Comparison of ENCODE assay signal across 11 mouse cellular contexts in the genomic region with DNA sequence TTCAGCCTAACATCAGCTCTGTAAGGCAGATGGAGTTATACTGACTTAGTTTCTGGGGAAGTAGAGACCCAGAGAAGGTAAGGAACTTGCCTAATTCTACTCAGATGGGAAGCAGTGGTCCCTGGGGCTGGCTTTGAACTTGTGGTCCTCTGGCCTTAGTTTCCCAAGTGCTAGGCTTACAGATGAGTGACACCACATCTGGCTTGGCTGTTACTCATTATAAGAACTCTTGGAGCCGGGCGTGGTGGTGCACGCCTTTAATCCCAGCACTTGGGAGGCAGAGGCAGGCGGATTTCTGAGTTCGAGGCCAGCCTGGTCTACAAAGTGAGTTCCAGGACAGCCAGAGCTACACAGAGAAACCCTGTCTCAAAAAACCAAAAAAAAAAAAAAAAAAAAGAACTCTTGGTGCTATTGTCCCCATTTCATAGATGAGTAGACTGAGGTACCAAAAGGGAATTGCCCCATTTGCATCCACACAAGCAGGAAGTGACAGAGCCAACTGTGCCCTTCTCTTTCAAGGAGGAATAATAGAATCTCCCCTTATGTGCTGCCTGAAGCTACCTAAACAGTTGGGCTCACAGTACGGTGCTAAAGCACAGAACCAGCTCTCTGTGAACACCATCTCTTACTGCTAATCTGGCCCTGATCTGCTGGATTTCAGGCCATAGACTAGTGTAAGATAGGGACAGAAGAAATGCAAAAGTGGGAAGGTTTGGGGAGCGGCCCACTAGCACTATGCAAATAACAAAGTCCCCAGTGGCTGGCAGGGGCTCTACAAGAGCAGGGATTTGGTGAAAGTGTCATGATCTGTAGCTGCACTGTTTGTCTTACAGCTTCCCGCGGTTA. TPM values are rescaled to one million over a fixed set of nuclear protein-coding genes. Genes with fewer than 3 reads are reported as not detected.
A peak's percentile ranks its signal among the peaks of the same experiment; 100 is the strongest.
DNase-seq lines count a peak whose midpoint lies in the region; ATAC-seq and TF ChIP-seq lines count a peak whose summit lies in the region.
"Had no signal": no experiment of that assay in that cellular context is flagged by ENCODE, and none has a peak within 500 bp of the region (broad histone marks: within the 10 kb centered on the region; RNA-seq: fewer than 3 reads in every experiment).

No protein-coding gene starts in this region.

- no peak for ATAC-seq in embryonic facial prominence, embryonic 14.5 days (ENCODE audit: low read depth)
- peak; percentile 52 for ATAC-seq in liver, embryonic 15.5 days (ENCODE audit: insufficient read depth)

- WGBS in kidney, adult 2 months = 62% methylated on average over 9 of the region's 9 CpGs
- 63% methylated on average over 8 of the region's 9 CpGs for WGBS in embryonic facial prominence, embryonic 14.5 days
- WGBS in liver, embryonic 15.5 days (ENCODE audit: insufficient replicate concordance) = 58% methylated on average over 9 of the region's 9 CpGs

- no peak overlapping the region; the same call in 1 of the 2 replicates for H3K4me3 ChIP-seq in kidney, adult 2 months (ENCODE audit: insufficient read depth, low read depth, low read length)
- H3K4me3 ChIP-seq in ES-E14 (ENCODE audit: insufficient read depth in 1 of 2, low read depth in 1 of 2, low read length in 2 of 2, poor library complexity in 1 of 2, severe bottlenecking in 1 of 2) = peak overlapping the region; percentile 44 to 46; a peak in 3 of 4 replicates
- 0 out of 2 replicates have a peak overlapping the region, but pooled peaks have one; percentile 1 for H3K4me3 ChIP-seq in embryonic facial prominence, embryonic 14.5 days (ENCODE audit: low read depth, low read length)
- peak overlapping the region; percentile 28; the same call in 1 of the 2 replicates for H3K4me3 ChIP-seq in liver, embryonic 15.5 days (replicated peaks)
- H3K4me3 ChIP-seq: hindbrain, embryonic 15.5 days had no signal

- H3K4me2 ChIP-seq in embryonic facial prominence, embryonic 14.5 days (ENCODE audit: low read depth, low read length) = peak overlapping the region; percentile 31
- peak overlapping the region; percentile 41 for H3K4me2 ChIP-seq in liver, embryonic 15.5 days
- H3K4me2 ChIP-seq: hindbrain, embryonic 15.5 days had no signal

- no peak overlapping the region for H3K9ac ChIP-seq in ES-E14 (ENCODE audit: insufficient read depth, low read depth, low read length, poor library complexity, severe bottlenecking)
- H3K9ac ChIP-seq in embryonic facial prominence, embryonic 14.5 days (ENCODE audit: low read depth, low read length) = peak overlapping the region; percentile 14; the same call in 1 of the 2 replicates
- no peak overlapping the region for H3K9ac ChIP-seq in liver, embryonic 15.5 days
- H3K9ac ChIP-seq: hindbrain, embryonic 15.5 days had no signal

- no peaks in the 10 kb centered on the region for H3K4me1 ChIP-seq in kidney, adult 2 months (ENCODE audit: control insufficient read depth, insufficient read depth, low read length)
- peaks cover 0 to 8% of the 10 kb centered on the region in 2 experiments; a peak in 2 of 4 replicates for H3K4me1 ChIP-seq in ES-E14 (ENCODE audit: control insufficient read depth in 2 of 2, insufficient read depth in 2 of 2, low read length in 2 of 2, poor library complexity in 1 of 2)
- H3K4me1 ChIP-seq in embryonic facial prominence, embryonic 14.5 days (ENCODE audit: control insufficient read depth, insufficient read depth, low read length) = peaks cover 3% of the 10 kb centered on the region
- H3K4me1 ChIP-seq in liver, embryonic 15.5 days (replicated peaks) = peaks cover 41% of the 10 kb centered on the region

- peak overlapping the region; percentile 22 for H3K27ac ChIP-seq in kidney, adult 2 months (ENCODE audit: insufficient read depth, low read depth, low read length)
- no peak overlapping the region for H3K27ac ChIP-seq in ES-E14 (ENCODE audit: insufficient read depth, low read depth, low read length, poor library complexity, severe bottlenecking)
- no peak overlapping the region for H3K27ac ChIP-seq in embryonic facial prominence, embryonic 14.5 days (replicated peaks; ENCODE audit: low read depth, low read length)
- peak overlapping the region; percentile 83 for H3K27ac ChIP-seq in liver, embryonic 15.5 days (replicated peaks)
- H3K27ac ChIP-seq: hindbrain, embryonic 15.5 days had no signal

- in situ Hi-C loops in ES-E14 (cut with MboI; ENCODE audit: low sequenced_read_pairs in 2 of 2, unreplicated experiment in 2 of 2) = no loop called here

- no peak for TF ChIP-seq CTCF in kidney, adult 2 months (conservative IDR thresholded peaks at IDR 0.05; ENCODE audit: insufficient read depth, insufficient read length, low read depth, low read length)

- no peaks in the 10 kb centered on the region for H3K36me3 ChIP-seq in kidney, adult 2 months (ENCODE audit: control insufficient read depth, insufficient read depth, low read length)
- H3K36me3 ChIP-seq in ES-E14 (ENCODE audit: control insufficient read depth, insufficient read depth, low read length, poor library complexity, severe bottlenecking) = no peaks in the 10 kb centered on the region
- no peaks in the 10 kb centered on the region for H3K36me3 ChIP-seq in embryonic facial prominence, embryonic 14.5 days (ENCODE audit: control insufficient read depth, insufficient read depth, low read length)
- no peaks in the 10 kb centered on the region for H3K36me3 ChIP-seq in liver, embryonic 15.5 days (replicated peaks)
- H3K36me3 ChIP-seq: hindbrain, embryonic 15.5 days had no signal

- H3K9me3 ChIP-seq in ES-E14 (ENCODE audit: control insufficient read depth, insufficient read depth, low read depth, low read length) = no peaks in the 10 kb centered on the region
- no peaks in the 10 kb centered on the region for H3K9me3 ChIP-seq in embryonic facial prominence, embryonic 14.5 days (ENCODE audit: control insufficient read depth, low read length)
- no peaks in the 10 kb centered on the region for H3K9me3 ChIP-seq in liver, embryonic 15.5 days (replicated peaks)
- H3K9me3 ChIP-seq: hindbrain, embryonic 15.5 days had no signal

- no peak for TF ChIP-seq POLR2A in kidney, adult 2 months (IDR thresholded peaks at IDR 0.05; ENCODE audit: low read depth, low read length)

- no peak for DNase-seq in kidney, adult 2 months
- DNase-seq in kidney, adult 9 months = no peak
- DNase-seq in ES-E14 (ENCODE audit: low read depth, low spot score) = no peak
- peak; percentile 18 for DNase-seq in embryonic facial prominence, embryonic 14.5 days (ENCODE audit: low spot score)
- DNase-seq in cerebellum, postnatal 36 days = no peak
- DNase-seq in cerebellum, adult 18-20 months = no peak
- DNase-seq in layer of hippocampus, postnatal 10 days (ENCODE audit: low spot score in 2 of 2) = no peak
- DNase-seq: left cerebral cortex, postnatal 4 days; thymus, postnatal 14 days had no signal

- no peaks in the 10 kb centered on the region for H3K27me3 ChIP-seq in kidney, adult 2 months (replicated peaks; ENCODE audit: control insufficient read depth, insufficient read depth, low read length)
- H3K27me3 ChIP-seq in embryonic facial prominence, embryonic 14.5 days (replicated peaks; ENCODE audit: control insufficient read depth, insufficient read depth, low read length) = no peaks in the 10 kb centered on the region
- H3K27me3 ChIP-seq in liver, embryonic 15.5 days = no peaks in the 10 kb centered on the region
- H3K27me3 ChIP-seq: hindbrain, embryonic 15.5 days had no signal

TF ChIP-seq in ES-E14, 5 proteins besides CTCF, POLR2A, EP300 and RAD21:
- TF ChIP-seq HCFC1 (IDR thresholded peaks at IDR 0.05; ENCODE audit: borderline replicate concordance, insufficient read depth, low read length) = no peak
- TF ChIP-seq ZNF384 (IDR thresholded peaks at IDR 0.05; ENCODE audit: low read depth, low read length) = no peak
- no peak for TF ChIP-seq MAFK (IDR thresholded peaks at IDR 0.05; ENCODE audit: insufficient read depth, low read depth, low read length)
- no peak for TF ChIP-seq CHD2 (IDR thresholded peaks at IDR 0.05; ENCODE audit: low read depth, low read length)
- TF ChIP-seq ZC3H11A (IDR thresholded peaks at IDR 0.05; ENCODE audit: borderline replicate concordance, low read depth, low read length) = no peak
TF ChIP-seq in ES-E14: peak in this region for 0.

RNA-seq across cellular contexts. Expression of a gene that starts 0.6 kb away (rescaled TPM):
- polyA plus RNA-seq in kidney, adult 2 months (2012; rRNA removed) = 13.2 and 21.1 TPM in 2 replicates
- 4.7 and 7.1 TPM in 2 replicates for total RNA-seq in ES-E14 (2012; rRNA removed)
- polyA plus RNA-seq in embryonic facial prominence, embryonic 14.5 days (2014; fragmentation: Nextera tagmentation; extraction: Ambion mirVana) = 0.39 and 0.64 TPM in 2 replicates
- polyA plus RNA-seq in liver, embryonic 15.5 days (2015; fragmentation: Nextera tagmentation; extraction: Ambion mirVana) = 11.4 and 16.7 TPM in 2 replicates
- 1 to 10 TPM; 3.3 to 6.0 TPM for total RNA-seq in layer of hippocampus, postnatal 10 days (2021)

RNA-seq across cellular contexts. Expression of a gene that starts 4.0 kb away (rescaled TPM):
- 36.4 and 36.8 TPM in 2 replicates for polyA plus RNA-seq in kidney, adult 2 months (2012; rRNA removed)
- 173 and 219 TPM in 2 replicates for total RNA-seq in ES-E14 (2012; rRNA removed)
- 25.7 and 27.8 TPM in 2 replicates for polyA plus RNA-seq in embryonic facial prominence, embryonic 14.5 days (2014; fragmentation: Nextera tagmentation; extraction: Ambion mirVana)
- 22.5 and 24.0 TPM in 2 replicates for polyA plus RNA-seq in liver, embryonic 15.5 days (2015; fragmentation: Nextera tagmentation; extraction: Ambion mirVana)
- total RNA-seq in layer of hippocampus, postnatal 10 days (2021) = 100 to 1,000 TPM; 109 to 113 TPM

Comparison
In these comparisons a context has a peak if more than half of its experiments do, and no peak if none do; other contexts are left out.
1. H3K27ac ChIP-seq: peak in kidney, adult 2 months (single experiment) and liver, embryonic 15.5 days (single experiment); none in ES-E14 (single experiment) and embryonic facial prominence, embryonic 14.5 days (single experiment).